Mouse (Mus musculus) heart, postnatal 0 days (tissue): ENCODE results near the gene Tssk6. TPM values are rescaled to one million over a fixed set of nuclear protein-coding genes. Genes with fewer than 3 reads are reported as not detected.

ENCODE experiments used
- ATAC-seq: fragments of 200-750 bp; cut with Nextera tagmentation; 2 replicates; pipeline ENCODE4 v1.8.0; 2017; ENCODE audit warnings: low read depth, moderate number of reproducible peaks, moderate library complexity; ENCODE audit not compliant: insufficient read depth
- DNase-seq: peaks from one replicate; pipeline ENCODE4 v3.0.0-alpha.2; 2016; ENCODE audit warnings: low spot score
- H3K27ac ChIP-seq: fragments of 300-500 bp; sonication (generic); 2 replicates; pipeline ENCODE4 v1.5.1; 2014; ENCODE audit warnings: low read depth, mild to moderate bottlenecking
- H3K27me3 ChIP-seq: fragments of 300-500 bp; sonication (generic); 2 replicates; pipeline ENCODE4 v1.6.1; 2014; ENCODE audit warnings: low read length, mixed read lengths; ENCODE audit not compliant: control insufficient read depth, insufficient read depth
- H3K36me3 ChIP-seq: fragments of 300-500 bp; sonication (generic); replicated peaks from 2 replicates; pipeline ENCODE4 v1.6.1; 2014; ENCODE audit warnings: low read length, mixed read lengths; ENCODE audit not compliant: control insufficient read depth, insufficient read depth
- H3K4me1 ChIP-seq: fragments of 300-500 bp; sonication (generic); 2 replicates; pipeline ENCODE4 v1.6.1; 2014; ENCODE audit warnings: antibody characterized with exemption; ENCODE audit not compliant: control insufficient read depth, insufficient read depth
- H3K4me2 ChIP-seq: fragments of 300-500 bp; sonication (generic); 2 replicates; pipeline ENCODE4 v1.6.1; 2014; ENCODE audit warnings: low read depth, mild to moderate bottlenecking, low read length, moderate library complexity
- H3K4me3 ChIP-seq: fragments of 300-500 bp; sonication (generic); 2 replicates; pipeline ENCODE4 v1.5.1; 2014; ENCODE audit warnings: low read depth, low read length
- H3K9ac ChIP-seq: fragments of 300-500 bp; sonication (generic); replicated peaks from 2 replicates; pipeline ENCODE4 v1.6.1; 2014; ENCODE audit warnings: low read depth, low read length, mixed read lengths
- H3K9me3 ChIP-seq: fragments of 300-500 bp; sonication (generic); replicated peaks from 2 replicates; pipeline ENCODE4 v1.6.1; 2016; ENCODE audit warnings: low read length; ENCODE audit not compliant: control insufficient read depth
- CTCF ChIP-seq: IDR thresholded peaks from 2 replicates; pipeline ENCODE4 v1.5.1; 2016; ENCODE audit warnings: antibody characterized with exemption, control low read depth, low read depth
- EP300 ChIP-seq: IDR thresholded peaks from 2 replicates; pipeline ENCODE4 v1.6.1; 2016; ENCODE audit warnings: antibody characterized with exemption, low read depth
- WGBS: fragments of 180-500 bp; shearing (Covaris S2); extraction: QIAGEN DNeasy Blood & Tissue Kit; methylation state at CpG from one replicate; pipeline ENCODE4 v1.1.7; 2014; 5-methylcytosine and 5-hydroxymethylcytosine counted together
- polyA plus RNA-seq: library from polyadenylated mRNA; unstranded; fragments of >200 nt; fragmentation: Nextera tagmentation; extraction: Ambion mirVana; gene quantifications from 2 replicates; pipeline ENCODE4 v1.2.1, GENCODE M21; 2015
- total RNA-seq: library from RNA; depleted of rRNA; stranded (reverse); fragments of >200 nt; gene quantifications from 2 replicates; pipeline ENCODE4 v1.2.3, GENCODE M21; 2014; ENCODE audit warnings: low replicate concordance

Tssk6 gene
- total and polyA plus RNA-seq, 2 experiments from 2014 or later = 0.11 to 1.1 TPM

DNA sequence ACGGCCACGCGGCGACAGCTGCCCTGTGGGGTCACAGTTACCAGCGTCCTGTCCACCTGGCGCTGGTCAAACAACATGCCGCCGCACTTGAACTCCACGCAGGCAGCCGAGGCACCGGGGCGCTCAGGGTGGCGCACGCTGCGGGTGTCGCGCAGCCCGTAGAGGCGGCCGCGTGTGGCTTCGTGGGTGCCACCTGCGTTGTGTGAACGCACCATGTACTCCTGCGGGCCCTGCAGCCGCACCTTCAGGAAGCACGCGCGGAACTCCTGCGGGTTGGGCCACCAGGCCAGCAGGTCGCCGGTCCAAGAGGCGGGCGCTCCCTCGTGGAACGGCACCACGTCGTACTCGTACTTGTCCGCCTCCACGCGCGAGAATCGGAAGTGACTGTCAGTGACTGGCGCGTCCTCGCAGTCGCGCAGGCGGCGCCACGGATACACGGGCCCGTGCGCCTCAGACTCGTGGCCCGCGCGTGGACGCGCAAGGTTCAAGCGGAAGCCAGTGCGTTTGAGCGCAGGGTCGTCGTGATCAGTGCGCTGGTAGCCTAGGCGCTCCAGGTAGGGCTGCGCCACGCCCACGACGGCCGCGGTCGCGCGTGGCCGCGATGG, 20.6 kb upstream of the Tssk6 start:
- Histone ChIP-seq H3K4me3 (peak overlapping the region; percentile 45), H3K4me1 (0 out of 2 replicates have a peak, but pooled peaks cover 8% of the 10 kb centered on the region), H3K36me3 (no peaks in the 10 kb centered on the region), H3K9me3 (no peaks in the 10 kb centered on the region), H3K9ac (no peak overlapping the region), H3K27ac (no peak overlapping the region), H3K4me2 (peak overlapping the region; percentile 55), H3K27me3 (peaks cover 74% of the 10 kb centered on the region)
- DNase-seq = no peak
- WGBS = 23% methylated on average over 71 of the region's 79 CpGs
- no peak for ATAC-seq
- TF ChIP-seq EP300 (no peak), CTCF (no peak)

- no peak overlapping the region for H3K27ac ChIP-seq
- H3K4me3 ChIP-seq = peak overlapping the region; percentile 45
- ATAC-seq = peak; percentile 55; the same call in 1 of the 2 replicates
- no peak overlapping the region for H3K9ac ChIP-seq
- DNase-seq = no peak
- H3K9me3 ChIP-seq = no peaks in the 10 kb centered on the region
- peaks cover 82% of the 10 kb centered on the region for H3K27me3 ChIP-seq
- H3K4me2 ChIP-seq = peak overlapping the region; percentile 55
- TF ChIP-seq EP300 = no peak
- no peak for TF ChIP-seq CTCF
- H3K4me1 ChIP-seq = 0 out of 2 replicates have a peak, but pooled peaks cover 8% of the 10 kb centered on the region
- H3K36me3 ChIP-seq = no peaks in the 10 kb centered on the region
- WGBS = 10% methylated on average over 103 of the region's 103 CpGs
Measured at GRCm38 (mm10) chr8:69882021-69882756, 19.8 kb upstream of the Tssk6 start.

GRCm38 (mm10) chr8:69882833-69883600, 19.0 kb upstream of the Tssk6 start:
- Histone ChIP-seq H3K4me1 (peaks cover 7% of the 10 kb centered on the region; the same call in 1 of the 2 replicates), H3K4me3 (peak overlapping the region; percentile 45), H3K27me3 (peaks cover 91% of the 10 kb centered on the region), H3K9me3 (no peaks in the 10 kb centered on the region), H3K4me2 (no peak overlapping the region), H3K9ac (no peak overlapping the region), H3K27ac (no peak overlapping the region), H3K36me3 (no peaks in the 10 kb centered on the region)
- ATAC-seq (no peak), DNase-seq (no peak)
- TF ChIP-seq CTCF = no peak
- no peak for TF ChIP-seq EP300
- WGBS = 21% methylated on average over 52 of the region's 52 CpGs

- peaks cover 100% of the 10 kb centered on the region for H3K27me3 ChIP-seq
- no peaks in the 10 kb centered on the region for H3K9me3 ChIP-seq
- ATAC-seq (no peak), DNase-seq (no peak)
- 62% methylated on average over 13 of the region's 13 CpGs for WGBS
- no peak overlapping the region for H3K4me3 ChIP-seq
- no peaks in the 10 kb centered on the region for H3K36me3 ChIP-seq
- no peak overlapping the region for H3K9ac ChIP-seq
- H3K4me1 ChIP-seq = peaks cover 19% of the 10 kb centered on the region
- TF ChIP-seq CTCF = no peak
- no peak for TF ChIP-seq EP300
- no peak overlapping the region for H3K4me2 ChIP-seq
- no peak overlapping the region for H3K27ac ChIP-seq
Measured at GRCm38 (mm10) chr8:69884141-69884540, 17.8 kb upstream of the Tssk6 start.
